Mouse (Mus musculus) liver, embryonic 14.5 days (tissue): ENCODE results near the gene Cnnm3. TPM values are rescaled to one million over a fixed set of nuclear protein-coding genes. Genes with fewer than 3 reads are reported as not detected.

Source experiments
- ATAC-seq: fragments of 200-750 bp; cut with Nextera tagmentation; 2 replicates; pipeline ENCODE4 v1.8.0; 2017; ENCODE audit warnings: moderate number of reproducible peaks, mild to moderate bottlenecking, moderate library complexity; ENCODE audit not compliant: insufficient read depth
- DNase-seq, 3 experiments: peaks; one replicate each; pipeline ENCODE4 v3.0.0-alpha.2; 2012 to 2013; ENCODE audit warnings: low read depth in 3 of 3, low spot score in 3 of 3
- H3K27ac ChIP-seq: fragments of 300-500 bp; sonication (generic); 2 replicates; pipeline ENCODE4 v1.5.1; 2014; ENCODE audit warnings: moderate library complexity, mild to moderate bottlenecking, control low read depth, inconsistent platforms
- H3K27me3 ChIP-seq: fragments of 300-500 bp; sonication (generic); 2 replicates; pipeline ENCODE4 v1.6.1; 2014; ENCODE audit warnings: mild to moderate bottlenecking, low read length, moderate library complexity; ENCODE audit not compliant: control insufficient read depth, insufficient read depth
- H3K36me3 ChIP-seq: fragments of 300-500 bp; sonication (generic); replicated peaks from 2 replicates; pipeline ENCODE4 v1.6.1; 2014; ENCODE audit warnings: low read depth; ENCODE audit not compliant: control insufficient read depth, insufficient read depth
- H3K4me1 ChIP-seq, 2 experiments: fragments of 200-500 bp in 1 of 2; fragments of 300-500 bp in 1 of 2; sonication (generic) in 1 of 2; replicated peaks; 2 replicates each; pipeline ENCODE4 v1.6.1; 2012 to 2014; ENCODE audit warnings: antibody characterized with exemption in 1 of 2, inconsistent platforms in 1 of 2, low read length in 1 of 2; ENCODE audit not compliant: control insufficient read depth in 2 of 2, insufficient read depth in 2 of 2
- H3K4me2 ChIP-seq: fragments of 300-500 bp; sonication (generic); 2 replicates; pipeline ENCODE4 v1.6.1; 2014; ENCODE audit warnings: low read depth, mild to moderate bottlenecking, control low read depth, moderate library complexity
- H3K4me3 ChIP-seq, 2 experiments: fragments of 200-500 bp in 1 of 2; fragments of 300-500 bp in 1 of 2; sonication (generic) in 1 of 2; 2 replicates each; pipeline ENCODE4 v1.5.1; 2012 to 2014; ENCODE audit warnings: low read depth in 2 of 2, low read length in 2 of 2, mild to moderate bottlenecking in 2 of 2, control low read depth in 1 of 2, inconsistent platforms in 1 of 2, moderate library complexity in 1 of 2; ENCODE audit not compliant: insufficient read depth in 1 of 2
- H3K9ac ChIP-seq: fragments of 300-500 bp; sonication (generic); replicated peaks from 2 replicates; pipeline ENCODE4 v1.6.1; 2014; ENCODE audit warnings: mild to moderate bottlenecking, control low read depth, moderate library complexity
- H3K9me3 ChIP-seq: fragments of 300-500 bp; sonication (generic); 2 replicates; pipeline ENCODE4 v1.6.1; 2016; ENCODE audit warnings: low read length, mixed read lengths; ENCODE audit not compliant: control insufficient read depth
- CTCF ChIP-seq: IDR thresholded peaks from 2 replicates; pipeline ENCODE4 v1.5.1; 2016; ENCODE audit warnings: antibody characterized with exemption, low read depth, control low read depth
- EP300 ChIP-seq: IDR thresholded peaks from 2 replicates; pipeline ENCODE4 v1.6.1; 2016; ENCODE audit warnings: antibody characterized with exemption, low read depth
- WGBS: fragments of 180-500 bp; shearing (Covaris S2); extraction: QIAGEN DNeasy Blood & Tissue Kit; methylation state at CpG from one replicate; pipeline ENCODE4 v1.1.7; 2014; ENCODE audit not compliant: insufficient replicate concordance; 5-methylcytosine and 5-hydroxymethylcytosine counted together
- polyA plus RNA-seq, 2 experiments: library from polyadenylated mRNA; depleted of rRNA in 1 of 2; stranded (reverse) in 1 of 2; unstranded in 1 of 2; fragments of >200 nt; fragmentation: Nextera tagmentation in 1 of 2; extraction: Ambion mirVana in 1 of 2; gene quantifications; 2 replicates each; pipeline versions ENCODE4 v1.2.1 to v1.2.3; 2012 to 2014

The Cnnm3 gene
- polyA plus RNA-seq (2012; rRNA removed) (2.5 and 3.7 TPM in 2 replicates), polyA plus RNA-seq (2014; fragmentation: Nextera tagmentation; extraction: Ambion mirVana) (0.86 and 1.0 TPM in 2 replicates)

GRCm38 (mm10) chr1:36511289-36512021 is at the start of gene Cnnm3:
TSS of gene Cnnm3 (plus strand) at chr1:36511867.
- TF ChIP-seq CTCF = peak; percentile 68
- TF ChIP-seq EP300 = peak; percentile 57
- WGBS = 2% methylated on average over 50 of the region's 51 CpGs
- peak; percentile 98 for ATAC-seq

GRCm38 (mm10) chr1:36465641-36466160 is 46.0 kb upstream of the Cnnm3 start:
- WGBS = 51% methylated on average over 4 of the region's 4 CpGs
- H3K4me1 ChIP-seq = peaks cover under 1 to 11% of the 10 kb centered on the region in 2 experiments; a peak in 3 of 4 replicates
- no peak overlapping the region for H3K27ac ChIP-seq
- TF ChIP-seq EP300 (no peak), CTCF (no peak)
- H3K27me3 ChIP-seq = no peaks in the 10 kb centered on the region; the same call in 1 of the 2 replicates
- H3K9ac ChIP-seq = no peak overlapping the region
- H3K9me3 ChIP-seq = no peaks in the 10 kb centered on the region
- DNase-seq = no peak
- H3K4me2 ChIP-seq = no peak overlapping the region
- H3K36me3 ChIP-seq = no peaks in the 10 kb centered on the region
- no peak for ATAC-seq
- H3K4me3 ChIP-seq = no peak overlapping the region

More at GRCm38 (mm10) chr1:36511289-36512021, at the start of gene Cnnm3:
- no peaks in the 10 kb centered on the region for H3K9me3 ChIP-seq
- H3K36me3 ChIP-seq = no peaks in the 10 kb centered on the region
- peaks cover 6 to 12% of the 10 kb centered on the region in 2 experiments for H3K4me1 ChIP-seq
- H3K4me3 ChIP-seq = peak within 1 kb of the TSS; percentile 69 to 78
- peak within 1 kb of the TSS; percentile 79 for H3K9ac ChIP-seq
- H3K27me3 ChIP-seq = no peaks in the 10 kb centered on the region
- peak within 1 kb of the TSS; percentile 72 for H3K27ac ChIP-seq
- DNase-seq = peak; percentile 92 to 96 (median 94)
- H3K4me2 ChIP-seq = peak within 1 kb of the TSS; percentile 83

DNA sequence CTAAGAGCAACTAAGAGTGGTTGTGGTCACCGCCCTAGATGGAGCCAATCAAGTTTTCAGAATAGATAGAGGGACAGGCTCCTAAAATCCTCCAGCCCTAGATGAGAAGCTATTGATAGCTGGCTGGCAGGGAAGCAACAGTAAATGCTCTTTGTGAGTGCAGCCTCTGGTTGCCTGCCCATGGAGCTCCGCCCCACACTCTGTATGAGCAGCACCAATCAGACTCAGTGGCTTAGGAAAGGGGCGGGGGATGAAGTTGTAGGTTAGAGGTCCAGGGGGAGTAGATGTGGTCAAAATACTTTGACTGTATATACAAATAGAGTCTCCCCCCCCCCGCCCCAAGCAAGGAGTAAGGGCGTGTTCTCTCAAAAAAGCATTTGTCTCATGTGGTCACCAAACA is 44.2 kb upstream of the Cnnm3 start:
- 53% methylated on average over 5 of the region's 5 CpGs for WGBS
- Histone ChIP-seq H3K27ac (no peak overlapping the region), H3K36me3 (no peaks in the 10 kb centered on the region)

DNA sequence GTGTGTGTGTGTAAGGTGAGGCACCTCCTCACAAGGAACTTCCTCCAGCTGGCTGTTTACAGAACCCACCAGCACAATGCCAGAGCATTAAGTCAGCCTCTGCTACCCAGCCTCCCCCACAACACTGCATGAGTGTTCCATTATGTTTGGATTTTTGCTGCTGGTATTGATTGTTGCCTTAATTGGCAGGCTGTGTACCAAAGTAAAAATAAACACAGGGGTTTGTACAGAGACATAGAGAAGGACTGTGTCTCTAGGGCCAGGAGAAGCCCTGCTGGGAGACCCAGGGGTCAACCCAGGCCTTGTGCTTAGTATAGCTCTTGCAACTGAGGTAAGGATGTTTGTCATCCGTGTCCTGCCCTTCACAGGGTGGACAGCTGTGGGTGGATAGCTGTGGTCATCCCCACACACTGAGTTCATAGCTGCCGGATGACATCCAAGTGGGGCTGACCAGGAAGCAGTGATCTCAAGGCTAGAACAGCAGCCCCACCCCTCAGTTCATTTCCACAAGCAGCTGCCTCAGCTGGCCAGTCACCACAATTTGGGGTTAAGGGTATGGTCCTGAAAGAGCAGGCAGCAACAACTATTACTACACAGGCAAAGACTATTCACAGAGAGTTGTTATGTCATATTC is 41.7 kb upstream of the Cnnm3 start:
- H3K9ac ChIP-seq = no peak overlapping the region
- no peaks in the 10 kb centered on the region for H3K36me3 ChIP-seq
- H3K4me3 ChIP-seq = no peak overlapping the region
- no peak for TF ChIP-seq CTCF
- TF ChIP-seq EP300 = no peak
- H3K27ac ChIP-seq = no peak overlapping the region
- H3K27me3 ChIP-seq = peaks cover 3% of the 10 kb centered on the region; the same call in 1 of the 2 replicates
- DNase-seq (no peak), ATAC-seq (no peak)
- 63% methylated on average over 2 of the region's 2 CpGs for WGBS
- H3K4me1 ChIP-seq = peaks cover 3 to 35% of the 10 kb centered on the region in 2 experiments
- no peak overlapping the region for H3K4me2 ChIP-seq
- no peaks in the 10 kb centered on the region for H3K9me3 ChIP-seq

More for the DNA sequence above, 44.2 kb upstream of the Cnnm3 start:
- TF ChIP-seq EP300 (no peak), CTCF (no peak)
- H3K9ac ChIP-seq = no peak overlapping the region
- no peaks in the 10 kb centered on the region for H3K9me3 ChIP-seq
- H3K27me3 ChIP-seq = peaks cover 2% of the 10 kb centered on the region; the same call in 1 of the 2 replicates
- H3K4me2 ChIP-seq = no peak overlapping the region
- no peak for ATAC-seq
- H3K4me3 ChIP-seq = no peak overlapping the region
- H3K4me1 ChIP-seq = peaks cover 3 to 20% of the 10 kb centered on the region in 2 experiments
- DNase-seq = no peak
